Mouse (Mus musculus) layer of hippocampus, postnatal 14 days (tissue): ENCODE measurements around the gene B3gnt2. TPM values are rescaled to one million over a fixed set of nuclear protein-coding genes. Genes with fewer than 3 reads are reported as not detected.
"Not testable (repeated sequence)": the region's sequence is repeated elsewhere in the genome, so short reads cannot be mapped to it uniquely, and the experiment has no call there.

Source experiments
- DNase-seq, 2 experiments: peaks; one replicate each; pipeline ENCODE4 v3.0.0; 2021 to 2022; ENCODE audit warnings: low spot score in 2 of 2, mixed read lengths in 1 of 2
- total RNA-seq, 2 experiments: library from RNA; stranded (reverse); gene quantifications; 2 replicates each; pipeline ENCODE4 v1.2.3; 2021

B3gnt2 gene
- total RNA-seq, 2 experiments from 2014 or later: 16.1 TPM

GRCm38 (mm10) chr11:22735128-22735527 lies 125.6 kb downstream of the B3gnt2 start:
- not testable (repeated sequence) for DNase-seq

DNA sequence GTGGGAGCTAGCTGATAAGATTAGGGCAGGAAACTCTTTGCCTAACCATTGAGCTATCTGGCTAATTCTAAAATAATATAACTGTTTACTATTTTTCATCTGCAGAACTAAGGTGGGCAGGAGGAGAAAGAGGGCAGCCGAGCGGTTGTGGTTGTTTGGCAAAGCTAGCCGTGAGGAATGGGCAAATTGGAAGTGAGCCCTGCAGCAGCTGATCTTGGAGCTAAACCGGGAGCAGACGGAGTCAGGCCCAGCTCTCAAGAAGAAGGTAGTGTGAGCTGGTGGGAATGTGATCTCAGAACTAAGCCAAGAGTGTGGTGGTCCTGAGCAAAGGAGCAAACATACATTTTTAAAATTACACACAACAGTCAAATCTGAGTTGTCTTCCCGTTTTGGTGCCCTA lies 126.8 kb downstream of the B3gnt2 start:
- no peak for DNase-seq

DNA sequence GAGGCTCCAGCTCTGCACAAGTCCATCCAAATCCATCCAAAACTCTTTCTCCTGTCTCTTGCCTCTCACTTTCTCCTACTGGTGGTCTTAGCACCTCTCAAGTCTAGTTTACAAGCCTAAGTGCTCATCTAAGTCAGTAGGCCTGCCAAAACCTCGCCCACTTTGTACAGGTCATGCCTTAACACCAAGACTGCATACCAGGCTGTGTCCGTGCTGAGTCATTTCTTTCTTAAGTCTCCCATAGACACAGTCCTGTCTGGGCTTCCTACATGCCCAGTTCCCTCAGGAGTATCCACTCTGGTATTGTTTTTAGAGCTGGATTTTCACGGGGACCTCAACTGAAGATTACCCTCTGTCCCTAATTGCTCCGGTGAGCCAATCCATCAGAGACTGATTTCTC lies 127.9 kb downstream of the B3gnt2 start:
- no peak for DNase-seq

- no peak for DNase-seq
These were observed 137.7 kb downstream of the B3gnt2 start for GRCm38 (mm10) chr11:22723096-22723495.

- no peak for DNase-seq
These were observed 140.7 kb downstream of the B3gnt2 start for GRCm38 (mm10) chr11:22720096-22720495.

DNA sequence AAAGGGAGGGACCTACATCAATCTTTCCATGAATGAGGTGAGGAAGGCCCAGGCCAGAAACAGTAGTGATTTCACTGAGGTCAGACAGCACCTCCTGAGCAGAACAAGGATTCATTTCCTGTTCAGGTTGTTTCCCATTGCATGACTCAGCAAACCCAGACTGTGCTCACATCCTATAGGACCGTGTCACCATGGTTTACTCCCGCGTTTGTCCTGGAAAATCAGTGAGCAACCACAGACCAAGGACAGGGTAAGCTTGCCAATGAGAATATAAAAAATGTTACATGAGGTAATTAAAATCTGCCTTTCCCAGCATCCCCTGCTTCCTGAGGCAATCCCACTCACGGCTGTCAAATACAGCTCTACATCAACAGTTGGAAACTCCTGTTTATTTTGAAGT lies 141.2 kb downstream of the B3gnt2 start:
- DNase-seq: peak; percentile 16 to 64

- DNase-seq: no peak
These were observed 142.7 kb downstream of the B3gnt2 start for GRCm38 (mm10) chr11:22718036-22718435.

GRCm38 (mm10) chr11:22711327-22711726 lies 149.4 kb downstream of the B3gnt2 start:
- DNase-seq: no peak

GRCm38 (mm10) chr11:22710596-22710995 lies 150.2 kb downstream of the B3gnt2 start:
- peak in 1 of 2 experiments; percentile 46 for DNase-seq

Other genes with a start within 250 kb of the B3gnt2 start
- 10 to 100 TPM; 50.8 to 57.3 TPM for gene Zrsr1, start 111.0 kb upstream of the B3gnt2 start, total RNA-seq
- 1 to 10 TPM; 8.5 to 9.1 TPM for gene Gm28048, start 121.1 kb upstream of the B3gnt2 start, total RNA-seq
- gene Commd1, start 121.4 kb upstream of the B3gnt2 start, total RNA-seq: 10 to 100 TPM; 54.8 to 61.3 TPM
- gene Cct4, start 129.6 kb upstream of the B3gnt2 start, total RNA-seq: 100 to 1,000 TPM; 101 to 103 TPM
- 1 to 10 TPM; 3.8 to 6.9 TPM for gene Fam161a, start 146.6 kb upstream of the B3gnt2 start, total RNA-seq